Mouse (Mus musculus) neural tube, embryonic 11.5 days (tissue): ENCODE results near the gene Iqcc. TPM values are rescaled to one million over a fixed set of nuclear protein-coding genes. Genes with fewer than 3 reads are reported as not detected.

ENCODE experiments used
- ATAC-seq: fragments of 200-750 bp; cut with Nextera tagmentation; 2 replicates; pipeline ENCODE4 v1.8.0; 2017; ENCODE audit warnings: moderate number of reproducible peaks, mild to moderate bottlenecking, moderate TSS enrichment, moderate library complexity; ENCODE audit not compliant: insufficient read depth, low FRiP score, low TSS enrichment
- DNase-seq: peaks from one replicate; pipeline ENCODE4 v3.0.0-alpha.2; 2015; ENCODE audit warnings: low spot score
- H3K27ac ChIP-seq: fragments of 300-500 bp; sonication (generic); 2 replicates; pipeline ENCODE4 v1.5.1; 2014; ENCODE audit warnings: low read depth, mild to moderate bottlenecking, low read length
- H3K27me3 ChIP-seq: fragments of 300-500 bp; sonication (generic); 2 replicates; pipeline ENCODE4 v1.6.1; 2014; ENCODE audit warnings: mild to moderate bottlenecking, low read length, mixed read lengths; ENCODE audit not compliant: control insufficient read depth, insufficient read depth
- H3K36me3 ChIP-seq: fragments of 300-500 bp; sonication (generic); 2 replicates; pipeline ENCODE4 v1.6.1; 2014; ENCODE audit warnings: mild to moderate bottlenecking, low read length, moderate library complexity, mixed read lengths; ENCODE audit not compliant: control insufficient read depth, insufficient read depth
- H3K4me1 ChIP-seq: fragments of 300-500 bp; sonication (generic); 2 replicates; pipeline ENCODE4 v1.6.1; 2014; ENCODE audit warnings: low read length, mixed read lengths; ENCODE audit not compliant: control insufficient read depth, insufficient read depth
- H3K4me2 ChIP-seq: fragments of 300-500 bp; sonication (generic); 2 replicates; pipeline ENCODE4 v1.6.1; 2014; ENCODE audit warnings: low read depth, mild to moderate bottlenecking, moderate library complexity
- H3K4me3 ChIP-seq: fragments of 300-500 bp; sonication (generic); 2 replicates; pipeline ENCODE4 v1.5.1; 2014; ENCODE audit warnings: low read depth, low read length
- H3K9ac ChIP-seq: fragments of 300-500 bp; sonication (generic); 2 replicates; pipeline ENCODE4 v1.6.1; 2014; ENCODE audit warnings: mild to moderate bottlenecking, low read length
- H3K9me3 ChIP-seq: fragments of 300-500 bp; sonication (generic); 2 replicates; pipeline ENCODE4 v1.6.1; 2016; ENCODE audit warnings: low read length; ENCODE audit not compliant: control insufficient read depth
- WGBS: fragments of 180-500 bp; shearing (Covaris S2); extraction: QIAGEN DNeasy Blood & Tissue Kit; methylation state at CpG from one replicate; pipeline ENCODE4 v1.1.7; 2014; 5-methylcytosine and 5-hydroxymethylcytosine counted together
- polyA plus RNA-seq: library from polyadenylated mRNA; unstranded; fragments of >200 nt; fragmentation: Nextera tagmentation; extraction: Ambion mirVana; gene quantifications from 2 replicates; pipeline ENCODE4 v1.2.1, GENCODE M21; 2014

Gene Iqcc
- polyA plus RNA-seq, 1 experiment from 2014 or later: 25.7 TPM

GRCm38 (mm10) chr4:129640638-129641467, 22.0 kb upstream of the Iqcc start, which contains the start of gene Txlna:
Txlna (minus strand) TSS chr4:129641065.
- H3K36me3 ChIP-seq: peaks cover 18% of the 10 kb centered on the region
- H3K4me2 ChIP-seq: peak within 1 kb of the TSS; percentile 96
- peaks cover 11% of the 10 kb centered on the region for H3K4me1 ChIP-seq
- H3K9me3 ChIP-seq: no peaks in the 10 kb centered on the region
- DNase-seq (peak; percentile 98), ATAC-seq (peak; percentile 94)
- no peaks in the 10 kb centered on the region for H3K27me3 ChIP-seq
- WGBS: under 1% methylated on average over 60 of the region's 60 CpGs
- H3K9ac ChIP-seq: peak within 1 kb of the TSS; percentile 76
- H3K4me3 ChIP-seq: peak within 1 kb of the TSS; percentile 67
- peak within 1 kb of the TSS; percentile 76 for H3K27ac ChIP-seq

- no peak for DNase-seq
These were observed 21.3 kb upstream of the Iqcc start for GRCm38 (mm10) chr4:129640101-129640637.

DNA sequence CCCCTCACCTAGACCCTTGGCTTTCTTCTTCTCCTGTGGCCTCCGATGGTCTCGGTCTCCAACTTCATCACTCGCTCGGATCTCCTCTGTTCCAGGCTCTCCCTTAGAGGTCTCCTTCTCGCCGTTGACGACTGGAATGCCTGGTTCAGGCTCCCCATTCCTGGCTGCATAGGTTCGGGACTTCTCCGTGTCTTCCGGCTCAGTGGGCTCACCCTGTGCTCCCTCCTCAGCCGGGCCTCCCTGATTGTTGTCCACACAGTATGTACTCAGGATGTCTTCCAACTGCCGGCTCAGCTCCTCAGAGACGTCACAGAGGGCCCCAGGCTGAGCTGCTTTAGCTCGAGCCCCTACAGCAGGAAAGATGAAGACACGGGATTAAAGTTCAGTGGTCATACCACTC, 20.3 kb upstream of the Iqcc start:
- Histone ChIP-seq H3K9me3 (no peaks in the 10 kb centered on the region), H3K36me3 (peaks cover 21% of the 10 kb centered on the region), H3K9ac (peak overlapping the region; percentile 23), H3K4me1 (peaks cover 11% of the 10 kb centered on the region), H3K4me2 (peak overlapping the region; percentile 96), H3K27ac (no peak overlapping the region), H3K4me3 (no peak overlapping the region; the same call in 1 of the 2 replicates), H3K27me3 (no peaks in the 10 kb centered on the region)
- DNase-seq (no peak), ATAC-seq (no peak)
- 89% methylated on average over 15 of the region's 15 CpGs for WGBS

More at GRCm38 (mm10) chr4:129640101-129640637, 21.3 kb upstream of the Iqcc start:
- Histone ChIP-seq H3K9me3 (no peaks in the 10 kb centered on the region), H3K27ac (peak overlapping the region; percentile 76), H3K36me3 (peaks cover 17% of the 10 kb centered on the region), H3K4me2 (peak overlapping the region; percentile 96), H3K4me1 (peaks cover 11% of the 10 kb centered on the region), H3K4me3 (peak overlapping the region; percentile 67), H3K27me3 (no peaks in the 10 kb centered on the region), H3K9ac (peak overlapping the region; percentile 76)
- 8% methylated on average over 17 of the region's 17 CpGs for WGBS
- no peak for ATAC-seq

DNA sequence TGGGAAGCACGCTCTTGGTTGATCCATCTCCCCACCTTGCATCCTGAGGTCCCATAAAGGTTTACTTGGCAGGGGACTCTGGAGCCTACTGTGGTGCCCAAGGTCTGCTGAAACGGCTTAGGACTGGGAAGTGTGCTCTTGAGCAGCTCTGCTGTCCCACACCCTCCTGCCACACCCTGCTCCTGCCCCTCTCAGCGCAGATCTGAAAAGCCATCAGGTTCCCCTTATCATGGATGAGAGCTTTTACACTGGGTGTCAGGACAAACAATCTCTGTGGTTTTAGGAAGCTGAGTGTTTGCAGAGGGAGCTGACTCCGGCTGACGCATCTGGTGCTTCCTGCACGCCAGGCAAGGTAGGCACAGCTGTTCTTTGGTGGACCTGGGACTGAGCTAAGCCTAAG, 15.0 kb upstream of the Iqcc start:
- Histone ChIP-seq H3K4me1 (no peaks in the 10 kb centered on the region), H3K27me3 (no peaks in the 10 kb centered on the region), H3K36me3 (peaks cover 54% of the 10 kb centered on the region), H3K9me3 (no peaks in the 10 kb centered on the region), H3K4me2 (no peak overlapping the region), H3K9ac (no peak overlapping the region), H3K4me3 (no peak overlapping the region), H3K27ac (no peak overlapping the region)
- DNase-seq: no peak
- ATAC-seq: no peak
- WGBS: 96% methylated on average over 6 of the region's 6 CpGs

GRCm38 (mm10) chr4:129631867-129632266, 13.0 kb upstream of the Iqcc start:
- Histone ChIP-seq H3K27ac (no peak overlapping the region), H3K4me1 (no peaks in the 10 kb centered on the region), H3K4me3 (no peak overlapping the region), H3K27me3 (no peaks in the 10 kb centered on the region), H3K9me3 (no peaks in the 10 kb centered on the region), H3K36me3 (peaks cover 60% of the 10 kb centered on the region), H3K4me2 (no peak overlapping the region), H3K9ac (no peak overlapping the region)
- ATAC-seq (no peak), DNase-seq (no peak)
- 96% methylated on average over 12 of the region's 12 CpGs for WGBS

DNA sequence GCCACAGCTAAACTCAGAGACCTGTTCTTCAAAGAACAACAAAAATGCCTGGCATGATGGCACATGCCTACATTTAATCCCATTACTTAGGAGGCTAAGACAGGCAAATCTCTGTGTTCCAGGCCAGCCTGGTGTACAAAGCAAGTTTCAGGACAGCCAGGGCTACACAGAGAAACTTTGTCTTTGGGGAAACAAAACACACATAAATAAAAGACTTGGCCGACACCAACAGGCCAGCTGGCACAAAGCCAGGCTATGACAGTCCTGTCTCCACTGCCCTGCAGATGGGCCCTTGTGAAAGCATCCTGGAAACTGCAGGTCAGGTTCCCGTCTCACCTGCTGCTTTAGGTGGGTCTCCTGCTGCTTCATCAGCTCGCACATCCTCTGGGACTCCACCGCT, 12.0 kb upstream of the Iqcc start:
- no peak for DNase-seq
- WGBS: 92% methylated on average over 4 of the region's 4 CpGs
- Histone ChIP-seq H3K27me3 (no peaks in the 10 kb centered on the region), H3K27ac (no peak overlapping the region), H3K4me2 (no peak overlapping the region), H3K9ac (no peak overlapping the region), H3K4me3 (no peak overlapping the region), H3K9me3 (no peaks in the 10 kb centered on the region), H3K4me1 (no peaks in the 10 kb centered on the region; the same call in 1 of the 2 replicates), H3K36me3 (peaks cover 55% of the 10 kb centered on the region)
- ATAC-seq: no peak

DNA sequence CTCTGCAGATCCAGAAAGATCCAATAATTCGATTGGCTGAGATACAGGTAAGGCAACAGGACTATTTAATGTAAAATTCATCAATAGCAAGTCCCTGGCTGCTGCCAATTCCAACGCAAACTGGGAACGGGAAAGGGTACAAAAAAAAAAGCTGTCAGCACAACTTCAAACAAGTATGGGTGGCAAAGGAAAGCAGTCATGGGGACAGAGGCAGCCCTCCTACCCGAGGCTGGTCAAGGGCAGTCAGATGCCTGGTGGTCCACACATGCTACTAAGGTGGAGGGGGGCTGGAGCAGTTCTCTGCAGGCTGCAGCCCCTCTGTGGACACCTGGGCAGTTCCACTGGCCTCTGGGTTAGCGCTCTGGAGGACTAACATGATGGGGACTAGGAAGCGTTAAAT, 7.1 kb upstream of the Iqcc start:
- peaks cover 29% of the 10 kb centered on the region for H3K36me3 ChIP-seq
- no peak for ATAC-seq

DNA sequence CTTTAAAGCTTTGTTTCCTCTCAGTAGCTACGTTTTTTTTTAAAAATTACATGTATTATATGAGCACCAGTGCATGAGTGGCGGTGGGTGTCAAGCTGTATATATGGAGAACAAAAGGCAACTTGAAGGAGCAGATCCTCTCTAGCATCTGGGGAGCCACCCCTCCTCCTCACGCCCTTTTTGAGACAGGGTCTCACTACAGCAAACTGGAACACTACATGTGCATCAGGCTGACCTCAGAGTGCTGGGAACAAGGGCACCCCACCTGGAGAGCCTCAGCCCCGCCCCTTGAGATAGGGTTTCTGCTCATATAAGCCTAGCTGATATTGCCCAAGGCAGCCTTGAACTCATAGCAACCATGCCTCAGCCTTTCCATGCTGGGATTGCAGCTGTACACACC, 6.6 kb upstream of the Iqcc start:
- Histone ChIP-seq H3K4me3 (no peak overlapping the region), H3K4me1 (peaks cover 22% of the 10 kb centered on the region), H3K4me2 (no peak overlapping the region), H3K27ac (no peak overlapping the region), H3K36me3 (peaks cover 26% of the 10 kb centered on the region), H3K9ac (no peak overlapping the region), H3K27me3 (no peaks in the 10 kb centered on the region), H3K9me3 (no peaks in the 10 kb centered on the region)
- no peak for DNase-seq
- 47% methylated on average over 4 of the region's 4 CpGs for WGBS
- no peak for ATAC-seq

More for the DNA sequence above, 7.1 kb upstream of the Iqcc start:
- no peak for DNase-seq
- H3K4me2 ChIP-seq: no peak overlapping the region
- H3K9ac ChIP-seq: no peak overlapping the region
- no peaks in the 10 kb centered on the region for H3K9me3 ChIP-seq
- WGBS: 78% methylated on average over 6 of the region's 6 CpGs
- H3K4me1 ChIP-seq: peaks cover 22% of the 10 kb centered on the region
- no peak overlapping the region for H3K4me3 ChIP-seq
- H3K27me3 ChIP-seq: no peaks in the 10 kb centered on the region
- no peak overlapping the region for H3K27ac ChIP-seq

- ATAC-seq: no peak
- peak overlapping the region; percentile 79 for H3K4me2 ChIP-seq
- WGBS: 3% methylated on average over 6 of the region's 6 CpGs
- peak overlapping the region; percentile 77 for H3K9ac ChIP-seq
- H3K27ac ChIP-seq: peak overlapping the region; percentile 58; the same call in 1 of the 2 replicates
- DNase-seq: peak; percentile 73
- H3K27me3 ChIP-seq: no peaks in the 10 kb centered on the region
- no peaks in the 10 kb centered on the region for H3K9me3 ChIP-seq
- peaks cover 22% of the 10 kb centered on the region for H3K4me1 ChIP-seq
- peak overlapping the region; percentile 59; the same call in 1 of the 2 replicates for H3K4me3 ChIP-seq
- H3K36me3 ChIP-seq: peaks cover 22% of the 10 kb centered on the region
These were observed 6.1 kb upstream of the Iqcc start for GRCm38 (mm10) chr4:129625029-129625370.
